Mouse (Mus musculus): ENCODE data around the gene Gstt4.

GRCm38 (mm10) chr10:75860746-75861145 is 38.4 kb upstream of the Gstt4 start:
- TF ChIP-seq CTCF (IDR thresholded peaks at IDR 0.05; ENCODE audit: extremely low read depth, insufficient read length, insufficient replicate concordance, low read depth, low read length) (no peak), POLR2A (IDR thresholded peaks at IDR 0.05; ENCODE audit: low read depth, low read length) (no peak)

Data from small intestine, adult 2 months (tissue).